Mouse (Mus musculus): Measurements from ENCODE around the gene Timm23. TPM values are rescaled to one million over a fixed set of nuclear protein-coding genes. Genes with fewer than 3 reads are reported as not detected.
"Not testable (repeated sequence)": the region's sequence is repeated elsewhere in the genome, so short reads cannot be mapped to it uniquely, and the experiment has no call there.

The Timm23 gene
- polyA plus RNA-seq, 1 experiment from 2014 or later: 251 TPM

DNA sequence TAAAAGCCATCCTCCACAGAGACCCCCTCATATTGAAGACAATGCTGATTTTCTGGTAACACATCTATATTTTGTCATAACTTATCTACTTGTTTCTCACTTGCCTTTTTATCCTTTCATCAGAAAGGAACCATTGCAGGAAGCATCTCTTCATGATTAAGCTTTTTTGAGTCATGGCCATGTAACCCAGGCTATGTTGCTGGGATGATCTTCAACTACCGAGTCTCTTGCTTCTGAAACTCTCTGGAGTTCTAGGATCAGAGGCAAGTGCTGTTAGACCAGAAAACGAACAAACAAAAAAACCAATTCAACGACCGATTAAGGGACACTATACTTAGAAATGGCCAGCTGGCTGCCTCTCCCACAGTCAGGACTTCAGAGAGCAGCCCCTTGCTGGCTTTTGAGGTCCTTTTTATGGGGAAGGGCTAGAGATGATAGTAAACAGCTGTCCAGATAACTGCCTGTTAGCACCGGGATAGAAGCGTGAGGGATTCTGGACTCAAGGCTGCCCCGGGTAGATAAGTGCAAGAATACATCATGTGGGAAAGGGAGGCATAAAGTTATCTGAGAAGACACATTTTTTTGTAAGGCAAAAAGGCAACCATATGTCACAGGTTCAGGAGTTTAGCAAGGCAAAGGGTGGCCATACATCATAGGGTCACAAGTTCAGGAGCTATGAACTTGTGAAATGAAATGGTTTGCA is 55.7 kb downstream of the Timm23 start:
- Histone ChIP-seq H3K9ac (ENCODE audit: low read length) (no peak overlapping the region), H3K27me3 (ENCODE audit: control insufficient read depth, insufficient read depth, low read length) (no peaks in the 10 kb centered on the region), H3K4me2 (ENCODE audit: low read depth, low read length) (no peak overlapping the region), H3K4me3 (replicated peaks; ENCODE audit: low read length) (no peak overlapping the region), H3K9me3 (replicated peaks; ENCODE audit: control insufficient read depth, low read length) (no peaks in the 10 kb centered on the region; the same call in 1 of the 2 replicates), H3K4me1 (ENCODE audit: control insufficient read depth, insufficient read depth, low read length) (no peaks in the 10 kb centered on the region), H3K36me3 (ENCODE audit: control insufficient read depth, insufficient read depth, low read length) (no peaks in the 10 kb centered on the region), H3K27ac (ENCODE audit: low read length) (no peak overlapping the region)
- 67% methylated on average over 7 of the region's 7 CpGs for WGBS
- ATAC-seq (ENCODE audit: insufficient read depth, low FRiP score): no peak

DNA sequence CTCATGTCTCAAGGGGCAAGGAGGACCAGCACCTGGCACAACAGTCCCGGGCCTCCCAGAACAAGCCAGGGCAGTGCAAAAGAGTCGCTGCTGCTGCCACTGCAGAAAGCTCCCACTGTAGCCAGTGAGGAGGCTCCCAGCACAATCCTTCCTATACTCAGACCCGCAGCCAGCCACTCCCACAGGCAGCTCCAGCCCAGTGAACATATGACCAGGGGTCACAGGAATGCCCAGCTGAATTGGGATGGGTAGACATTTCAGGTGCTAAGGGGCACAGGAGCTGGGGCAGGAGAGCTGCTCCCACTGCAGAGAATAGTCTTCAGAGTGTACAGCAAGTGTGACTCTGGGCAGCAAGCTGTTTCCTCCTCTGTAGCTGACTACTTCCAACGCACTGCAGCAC is 56.3 kb downstream of the Timm23 start:
- 72% methylated on average over 4 of the region's 4 CpGs for WGBS

DNA sequence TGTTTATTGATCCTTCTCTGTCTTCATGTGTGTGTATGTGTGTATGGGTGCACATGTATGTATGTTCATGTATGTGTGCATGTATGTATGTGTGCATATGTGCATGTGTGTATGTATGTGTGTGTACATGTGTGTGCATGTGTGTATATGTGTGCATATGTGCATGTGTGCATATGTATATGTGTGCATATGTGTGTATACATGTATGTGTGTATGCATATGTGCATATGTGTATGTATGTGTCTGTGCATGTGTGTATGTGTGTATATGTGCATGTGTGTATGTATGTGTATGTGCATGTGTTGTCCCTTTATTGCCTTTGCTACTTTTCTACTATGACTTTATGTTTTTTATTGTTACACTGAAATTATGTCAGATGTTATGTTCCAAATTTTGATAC is 57.0 kb downstream of the Timm23 start:
- ATAC-seq (ENCODE audit: insufficient read depth, low FRiP score): no peak
- H3K4me1 ChIP-seq (ENCODE audit: control insufficient read depth, insufficient read depth, low read length): no peaks in the 10 kb centered on the region
- H3K4me3 ChIP-seq (replicated peaks; ENCODE audit: low read length): no peak overlapping the region
- H3K36me3 ChIP-seq (ENCODE audit: control insufficient read depth, insufficient read depth, low read length): no peaks in the 10 kb centered on the region
- H3K4me2 ChIP-seq (ENCODE audit: low read depth, low read length): no peak overlapping the region
- H3K27ac ChIP-seq (ENCODE audit: low read length): no peak overlapping the region
- H3K9me3 ChIP-seq (replicated peaks; ENCODE audit: control insufficient read depth, low read length): no peaks in the 10 kb centered on the region; the same call in 1 of the 2 replicates
- H3K27me3 ChIP-seq (ENCODE audit: control insufficient read depth, insufficient read depth, low read length): no peaks in the 10 kb centered on the region
- H3K9ac ChIP-seq (ENCODE audit: low read length): no peak overlapping the region

More for the DNA sequence above, 56.3 kb downstream of the Timm23 start:
- H3K4me2 ChIP-seq (ENCODE audit: low read depth, low read length): no peak overlapping the region
- no peaks in the 10 kb centered on the region for H3K27me3 ChIP-seq (ENCODE audit: control insufficient read depth, insufficient read depth, low read length)
- no peak for ATAC-seq (ENCODE audit: insufficient read depth, low FRiP score)
- no peaks in the 10 kb centered on the region; the same call in 1 of the 2 replicates for H3K9me3 ChIP-seq (replicated peaks; ENCODE audit: control insufficient read depth, low read length)
- no peaks in the 10 kb centered on the region for H3K36me3 ChIP-seq (ENCODE audit: control insufficient read depth, insufficient read depth, low read length)
- no peak overlapping the region for H3K4me3 ChIP-seq (replicated peaks; ENCODE audit: low read length)
- no peaks in the 10 kb centered on the region for H3K4me1 ChIP-seq (ENCODE audit: control insufficient read depth, insufficient read depth, low read length)
- H3K9ac ChIP-seq (ENCODE audit: low read length): no peak overlapping the region
- no peak overlapping the region for H3K27ac ChIP-seq (ENCODE audit: low read length)

DNA sequence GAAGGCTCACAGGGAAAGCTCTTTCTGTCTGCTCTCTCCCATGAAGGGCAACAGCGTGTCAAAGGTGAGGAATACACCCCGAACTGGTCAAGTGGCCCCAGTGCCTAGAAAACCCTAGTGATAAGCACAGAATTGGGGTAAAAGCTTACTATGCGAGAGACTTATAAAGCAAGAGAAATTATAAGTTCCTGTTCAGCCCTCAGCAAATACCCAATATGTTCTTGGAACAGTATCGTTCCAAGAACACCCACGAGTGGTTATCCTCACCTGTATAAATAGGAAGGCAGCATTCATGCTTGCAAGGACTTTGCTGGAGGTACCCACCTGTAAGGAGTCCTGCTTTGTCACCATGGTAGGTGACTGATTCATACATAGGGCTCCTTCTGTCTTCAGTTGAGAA is 60.0 kb downstream of the Timm23 start, which contains the start of gene Msmb:
Gene Msmb, plus strand, starts transcription at position 301 of the 400 bp plus-strand sequence.
- no peak within 1 kb of the TSS for H3K27ac ChIP-seq (ENCODE audit: low read length)
- no peak for ATAC-seq (ENCODE audit: insufficient read depth, low FRiP score)
- H3K9ac ChIP-seq (ENCODE audit: low read length): no peak within 1 kb of the TSS
- no peaks in the 10 kb centered on the region for H3K9me3 ChIP-seq (replicated peaks; ENCODE audit: control insufficient read depth, low read length)
- H3K36me3 ChIP-seq (ENCODE audit: control insufficient read depth, insufficient read depth, low read length): no peaks in the 10 kb centered on the region
- H3K27me3 ChIP-seq (ENCODE audit: control insufficient read depth, insufficient read depth, low read length): no peaks in the 10 kb centered on the region
- H3K4me3 ChIP-seq (replicated peaks; ENCODE audit: low read length): no peak within 1 kb of the TSS
- 81% methylated on average over 5 of the region's 5 CpGs for WGBS
- H3K4me1 ChIP-seq (ENCODE audit: control insufficient read depth, insufficient read depth, low read length): no peaks in the 10 kb centered on the region
- no peak within 1 kb of the TSS for H3K4me2 ChIP-seq (ENCODE audit: low read depth, low read length)

DNA sequence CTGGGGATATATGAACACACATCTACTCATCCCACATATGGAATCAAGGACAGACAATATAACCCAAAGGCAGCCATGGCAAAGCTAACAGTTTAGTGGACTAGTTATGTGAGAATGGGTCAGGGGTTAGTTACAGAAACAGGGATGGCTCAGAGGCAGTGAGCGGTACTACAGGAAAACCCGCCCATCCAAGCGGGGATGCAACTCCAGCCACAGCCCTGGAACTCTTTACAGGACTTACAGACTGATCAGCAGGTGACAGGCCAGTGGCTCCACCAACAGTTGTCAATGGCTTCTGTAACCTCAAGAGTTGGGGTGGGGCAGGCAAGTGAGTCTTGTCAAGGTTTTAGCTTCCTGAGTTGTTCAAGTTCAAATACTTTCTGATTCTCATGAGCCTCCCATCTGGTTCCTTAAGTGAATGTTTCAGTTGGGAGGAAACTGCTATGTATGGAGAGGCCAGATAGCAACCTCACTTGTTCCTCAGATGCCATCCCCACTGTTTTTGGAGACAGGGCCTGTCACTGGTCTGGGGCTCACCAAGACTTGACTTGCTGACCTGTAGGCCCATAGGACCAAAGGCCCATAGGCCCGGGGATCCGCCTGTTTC is 61.2 kb downstream of the Timm23 start:
- no peaks in the 10 kb centered on the region for H3K4me1 ChIP-seq (ENCODE audit: control insufficient read depth, insufficient read depth, low read length)
- H3K9me3 ChIP-seq (replicated peaks; ENCODE audit: control insufficient read depth, low read length): no peaks in the 10 kb centered on the region
- no peak overlapping the region for H3K27ac ChIP-seq (ENCODE audit: low read length)
- H3K27me3 ChIP-seq (ENCODE audit: control insufficient read depth, insufficient read depth, low read length): no peaks in the 10 kb centered on the region
- H3K4me3 ChIP-seq (replicated peaks; ENCODE audit: low read length): no peak overlapping the region
- 81% methylated on average over 5 of the region's 5 CpGs for WGBS
- H3K36me3 ChIP-seq (ENCODE audit: control insufficient read depth, insufficient read depth, low read length): no peaks in the 10 kb centered on the region
- H3K4me2 ChIP-seq (ENCODE audit: low read depth, low read length): no peak overlapping the region
- ATAC-seq (ENCODE audit: insufficient read depth, low FRiP score): no peak
- H3K9ac ChIP-seq (ENCODE audit: low read length): no peak overlapping the region

- not testable (repeated sequence) for H3K4me3 ChIP-seq (replicated peaks; ENCODE audit: low read length); H3K9me3 ChIP-seq (replicated peaks; ENCODE audit: control insufficient read depth, low read length); H3K4me2 ChIP-seq (ENCODE audit: low read depth, low read length); H3K4me1 ChIP-seq (ENCODE audit: control insufficient read depth, insufficient read depth, low read length); H3K27ac ChIP-seq (ENCODE audit: low read length); H3K36me3 ChIP-seq (ENCODE audit: control insufficient read depth, insufficient read depth, low read length); ATAC-seq (ENCODE audit: insufficient read depth, low FRiP score); H3K9ac ChIP-seq (ENCODE audit: low read length); H3K27me3 ChIP-seq (ENCODE audit: control insufficient read depth, insufficient read depth, low read length)
- 48% methylated on average over 3 of the region's 3 CpGs for WGBS
These were observed 65.2 kb downstream of the Timm23 start for GRCm38 (mm10) chr14:32136467-32136866.

- no peaks in the 10 kb centered on the region for H3K27me3 ChIP-seq (ENCODE audit: control insufficient read depth, insufficient read depth, low read length)
- no peaks in the 10 kb centered on the region for H3K36me3 ChIP-seq (ENCODE audit: control insufficient read depth, insufficient read depth, low read length)
- H3K4me2 ChIP-seq (ENCODE audit: low read depth, low read length): no peak overlapping the region
- H3K4me3 ChIP-seq (replicated peaks; ENCODE audit: low read length): no peak overlapping the region
- peaks cover 6% of the 10 kb centered on the region; the same call in 1 of the 2 replicates for H3K4me1 ChIP-seq (ENCODE audit: control insufficient read depth, insufficient read depth, low read length)
- H3K9ac ChIP-seq (ENCODE audit: low read length): no peak overlapping the region
- WGBS: 19% methylated on average over 2 of the region's 2 CpGs
- H3K27ac ChIP-seq (ENCODE audit: low read length): peak overlapping the region; percentile 49; the same call in 1 of the 2 replicates
- no peaks in the 10 kb centered on the region for H3K9me3 ChIP-seq (replicated peaks; ENCODE audit: control insufficient read depth, low read length)
- ATAC-seq (ENCODE audit: insufficient read depth, low FRiP score): peak; percentile 40; the same call in 1 of the 2 replicates
These were observed 67.4 kb downstream of the Timm23 start for GRCm38 (mm10) chr14:32134293-32134692.

DNA sequence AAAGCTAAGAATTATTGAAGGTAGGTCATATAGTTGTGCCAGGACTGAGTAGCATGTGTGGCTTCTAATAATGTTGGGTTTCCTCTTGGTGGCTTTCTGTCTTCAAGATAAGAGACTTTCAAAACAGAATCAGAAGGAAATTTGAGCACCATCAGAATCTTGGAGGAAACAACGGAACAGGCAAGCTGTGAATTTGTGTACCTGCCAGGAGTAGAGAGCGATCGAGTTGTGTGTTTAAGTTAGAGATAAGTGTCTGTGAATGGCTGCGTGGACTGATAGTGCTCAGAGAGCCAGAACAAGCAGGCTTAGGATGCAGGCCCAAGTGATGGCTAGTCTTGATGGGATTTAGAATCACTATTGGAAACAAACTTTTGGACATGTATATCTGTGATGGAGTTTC is 69.9 kb downstream of the Timm23 start:
- 46% methylated on average over 4 of the region's 4 CpGs for WGBS
- Histone ChIP-seq H3K9me3 (replicated peaks; ENCODE audit: control insufficient read depth, low read length) (no peaks in the 10 kb centered on the region), H3K9ac (ENCODE audit: low read length) (no peak overlapping the region), H3K27me3 (ENCODE audit: control insufficient read depth, insufficient read depth, low read length) (no peaks in the 10 kb centered on the region), H3K4me3 (replicated peaks; ENCODE audit: low read length) (no peak overlapping the region), H3K4me1 (ENCODE audit: control insufficient read depth, insufficient read depth, low read length) (peaks cover 6% of the 10 kb centered on the region; the same call in 1 of the 2 replicates), H3K27ac (ENCODE audit: low read length) (no peak overlapping the region), H3K36me3 (ENCODE audit: control insufficient read depth, insufficient read depth, low read length) (no peaks in the 10 kb centered on the region), H3K4me2 (ENCODE audit: low read depth, low read length) (no peak overlapping the region)
- no peak for ATAC-seq (ENCODE audit: insufficient read depth, low FRiP score)

All from stomach, embryonic 16.5 days (tissue).